Mouse (Mus musculus) lung, postnatal 0 days (tissue): ENCODE measurements around the gene Zfpl1. TPM values are rescaled to one million over a fixed set of nuclear protein-coding genes. Genes with fewer than 3 reads are reported as not detected.

Source experiments
- ATAC-seq: fragments of 200-750 bp; cut with Nextera tagmentation; 2 replicates; pipeline ENCODE4 v1.8.0; 2017; ENCODE audit warnings: moderate library complexity
- DNase-seq: peaks from one replicate; pipeline ENCODE4 v3.0.0-alpha.2; 2016; ENCODE audit warnings: low spot score
- H3K27ac ChIP-seq: fragments of 300-500 bp; sonication (generic); 2 replicates; pipeline ENCODE4 v1.5.1; 2014; ENCODE audit warnings: antibody characterized with exemption, mild to moderate bottlenecking, low read length, mixed read lengths
- H3K27me3 ChIP-seq: fragments of 300-500 bp; sonication (generic); replicated peaks from 2 replicates; pipeline ENCODE4 v1.6.1; 2014; ENCODE audit warnings: low read length, mixed read lengths; ENCODE audit not compliant: insufficient read depth
- H3K36me3 ChIP-seq: fragments of 300-500 bp; sonication (generic); 2 replicates; pipeline ENCODE4 v1.6.1; 2014; ENCODE audit warnings: low read length, mixed read lengths; ENCODE audit not compliant: insufficient read depth
- H3K4me1 ChIP-seq: fragments of 300-500 bp; sonication (generic); 2 replicates; pipeline ENCODE4 v1.6.1; 2014; ENCODE audit warnings: antibody characterized with exemption, low read depth, low read length, mixed read lengths; ENCODE audit not compliant: insufficient read depth
- H3K4me2 ChIP-seq: fragments of 300-500 bp; sonication (generic); replicated peaks from 2 replicates; pipeline ENCODE4 v1.6.1; 2014; ENCODE audit warnings: low read depth, mild to moderate bottlenecking, low read length, moderate library complexity, mixed read lengths
- H3K4me3 ChIP-seq: fragments of 300-500 bp; sonication (generic); 2 replicates; pipeline ENCODE4 v1.5.1; 2014; ENCODE audit warnings: low read depth, low read length
- H3K9ac ChIP-seq: fragments of 300-500 bp; sonication (generic); replicated peaks from 2 replicates; pipeline ENCODE4 v1.6.1; 2014; ENCODE audit warnings: low read depth, mild to moderate bottlenecking
- H3K9me3 ChIP-seq: fragments of 300-500 bp; sonication (generic); 2 replicates; pipeline ENCODE4 v1.6.1; 2016; ENCODE audit warnings: low read length, mixed read lengths
- CTCF ChIP-seq: IDR thresholded peaks from 2 replicates; pipeline ENCODE4 v1.5.1; 2016; ENCODE audit warnings: antibody characterized with exemption, mild to moderate bottlenecking
- EP300 ChIP-seq: IDR thresholded peaks from 2 replicates; pipeline ENCODE4 v1.6.1; 2016; ENCODE audit warnings: antibody characterized with exemption, mild to moderate bottlenecking, control low read depth
- WGBS: fragments of 180-500 bp; shearing (Covaris S2); extraction: QIAGEN DNeasy Blood & Tissue Kit; methylation state at CpG from one replicate; pipeline ENCODE4 v1.1.7; 2014; 5-methylcytosine and 5-hydroxymethylcytosine counted together
- polyA plus RNA-seq: library from polyadenylated mRNA; unstranded; fragments of >200 nt; fragmentation: Nextera tagmentation; extraction: Ambion mirVana; gene quantifications from 2 replicates; pipeline ENCODE4 v1.2.1, GENCODE M21; 2015

Gene Zfpl1
- polyA plus RNA-seq, 1 experiment from 2014 or later, result 57.8 TPM

- no peaks in the 10 kb centered on the region for H3K36me3 ChIP-seq
- no peaks in the 10 kb centered on the region for H3K9me3 ChIP-seq
- no peaks in the 10 kb centered on the region for H3K4me1 ChIP-seq
- H3K9ac ChIP-seq, result peak overlapping the region; percentile 37; the same call in 1 of the 2 replicates
- no peaks in the 10 kb centered on the region for H3K27me3 ChIP-seq
- H3K27ac ChIP-seq, result peak overlapping the region; percentile 86
- 63% methylated on average over 10 of the region's 10 CpGs for WGBS
- DNase-seq (no peak), ATAC-seq (no peak)
- H3K4me3 ChIP-seq, result peak overlapping the region; percentile 37
- TF ChIP-seq CTCF, result no peak
- no peak for TF ChIP-seq EP300
- peak overlapping the region; percentile 54 for H3K4me2 ChIP-seq
Observed at GRCm38 (mm10) chr19:6126789-6127580, 42.2 kb upstream of the Zfpl1 start.

GRCm38 (mm10) chr19:6126289-6126688 lies 41.5 kb upstream of the Zfpl1 start:
- Histone ChIP-seq H3K27ac (no peak overlapping the region), H3K36me3 (no peaks in the 10 kb centered on the region), H3K9ac (no peak overlapping the region), H3K4me1 (no peaks in the 10 kb centered on the region), H3K27me3 (no peaks in the 10 kb centered on the region), H3K9me3 (no peaks in the 10 kb centered on the region), H3K4me2 (no peak overlapping the region), H3K4me3 (no peak overlapping the region)
- 27% methylated on average over 4 of the region's 4 CpGs for WGBS
- ATAC-seq, result no peak
- peak; percentile 56 for DNase-seq
- peak; percentile 81 for TF ChIP-seq CTCF
- TF ChIP-seq EP300, result peak; percentile 31; the same call in 1 of the 2 replicates

- Histone ChIP-seq H3K9ac (no peak overlapping the region), H3K4me2 (no peak overlapping the region), H3K4me1 (no peaks in the 10 kb centered on the region), H3K36me3 (no peaks in the 10 kb centered on the region), H3K27ac (no peak overlapping the region), H3K27me3 (no peaks in the 10 kb centered on the region), H3K4me3 (no peak overlapping the region), H3K9me3 (no peaks in the 10 kb centered on the region)
- WGBS, result 58% methylated on average over 2 of the region's 2 CpGs
- TF ChIP-seq EP300, result no peak
- no peak for TF ChIP-seq CTCF
- ATAC-seq, result no peak
- no peak for DNase-seq
Observed at GRCm38 (mm10) chr19:6124898-6125297, 40.1 kb upstream of the Zfpl1 start.

- Histone ChIP-seq H3K4me2 (no peak overlapping the region), H3K9me3 (no peaks in the 10 kb centered on the region), H3K36me3 (no peaks in the 10 kb centered on the region), H3K27me3 (no peaks in the 10 kb centered on the region), H3K4me1 (no peaks in the 10 kb centered on the region), H3K27ac (no peak overlapping the region), H3K4me3 (no peak overlapping the region), H3K9ac (no peak overlapping the region)
- ATAC-seq (no peak), DNase-seq (no peak)
- whole genome bisulfite sequencing, result 70% methylated on average over 8 of the region's 8 CpGs
- no peak for TF ChIP-seq CTCF
- no peak for TF ChIP-seq EP300
Observed at GRCm38 (mm10) chr19:6123330-6123729, 38.6 kb upstream of the Zfpl1 start.

- ATAC-seq (no peak), DNase-seq (no peak)
- Histone ChIP-seq H3K4me2 (no peak overlapping the region), H3K4me1 (no peaks in the 10 kb centered on the region), H3K27me3 (no peaks in the 10 kb centered on the region), H3K4me3 (no peak overlapping the region), H3K36me3 (no peaks in the 10 kb centered on the region), H3K9ac (no peak overlapping the region), H3K27ac (no peak overlapping the region), H3K9me3 (no peaks in the 10 kb centered on the region)
- TF ChIP-seq EP300 (no peak), CTCF (no peak)
- WGBS, result 32% methylated on average over 19 of the region's 19 CpGs
Observed at GRCm38 (mm10) chr19:6121761-6122160, 37.0 kb upstream of the Zfpl1 start.

- Histone ChIP-seq H3K27ac (peak overlapping the region; percentile 92), H3K4me3 (peak overlapping the region; percentile 75), H3K9me3 (no peaks in the 10 kb centered on the region), H3K4me2 (peak overlapping the region; percentile 98), H3K9ac (no peak overlapping the region), H3K36me3 (no peaks in the 10 kb centered on the region), H3K4me1 (no peaks in the 10 kb centered on the region), H3K27me3 (no peaks in the 10 kb centered on the region)
- 1% methylated on average over 8 of the region's 8 CpGs for WGBS
- TF ChIP-seq CTCF (no peak), EP300 (0 out of 2 replicates have a peak, but pooled peaks have one; percentile 24)
- ATAC-seq (peak; percentile 23; the same call in 1 of the 2 replicates), DNase-seq (no peak)
Observed at GRCm38 (mm10) chr19:6118677-6119185, 34.0 kb upstream of the Zfpl1 start.
